Comparison of ENCODE assay signal across 10 mouse cellular contexts in the genomic region with DNA sequence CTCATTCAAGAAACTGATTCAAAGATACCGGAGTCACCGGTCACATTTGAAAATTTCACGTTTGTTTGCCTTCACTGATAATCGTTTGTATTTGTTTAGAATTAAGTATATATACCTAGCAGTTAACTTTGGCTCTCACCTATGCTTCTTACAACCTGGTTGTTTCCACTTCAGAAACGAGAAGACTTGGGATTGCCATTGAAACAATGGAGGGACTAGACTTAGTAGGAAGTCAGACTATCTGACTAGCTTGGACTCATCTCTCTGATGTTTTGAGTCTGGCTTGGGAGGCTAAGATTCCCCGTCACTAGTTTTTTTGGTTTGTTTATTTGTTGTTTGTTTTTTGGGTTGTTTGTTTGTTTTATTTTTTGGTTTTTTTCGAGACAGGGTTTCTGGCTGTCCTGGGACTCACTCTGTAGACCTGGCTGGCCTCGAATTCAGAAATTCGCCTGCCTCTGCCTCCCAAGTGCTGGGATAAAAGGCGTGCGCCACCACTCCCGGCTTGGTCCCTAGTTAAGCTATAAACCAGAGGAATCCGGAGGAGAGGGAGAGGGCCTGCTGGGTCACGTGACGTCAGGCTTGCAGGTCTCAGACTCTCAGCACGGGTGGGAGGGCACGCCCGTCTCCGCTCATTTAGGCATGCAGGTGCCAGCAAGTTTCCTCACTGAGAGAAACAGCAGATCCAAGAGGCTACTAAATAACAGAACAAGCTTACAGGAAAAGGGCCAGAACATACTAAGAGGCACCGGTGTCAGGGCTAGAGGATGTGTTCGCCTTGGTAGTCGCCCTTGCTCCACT. TPM values are rescaled to one million over a fixed set of nuclear protein-coding genes. Genes with fewer than 3 reads are reported as not detected.
DNase-seq lines count a peak whose midpoint lies in the region; ATAC-seq and TF ChIP-seq lines count a peak whose summit lies in the region.
"Had no signal": no experiment of that assay in that cellular context is flagged by ENCODE, and none has a peak within 500 bp of the region (broad histone marks: within the 10 kb centered on the region; RNA-seq: fewer than 3 reads in every experiment).

No protein-coding gene starts in this region.

- H3K4me2 ChIP-seq in intestine, postnatal 0 days (replicated peaks; ENCODE audit: low read depth): 0 out of 2 replicates have a peak overlapping the region, but pooled peaks have one; percentile 28
- H3K4me2 ChIP-seq in midbrain, embryonic 16.5 days (ENCODE audit: low read length): no peak overlapping the region

- 57% methylated on average over 22 of the region's 22 CpGs for WGBS in intestine, postnatal 0 days
- 72% methylated on average over 22 of the region's 22 CpGs for WGBS in midbrain, embryonic 16.5 days
- 76% methylated on average over 22 of the region's 22 CpGs for WGBS in hindbrain, embryonic 10.5 days

- TF ChIP-seq EP300 in ES-Bruce4 (IDR thresholded peaks at IDR 0.05; ENCODE audit: insufficient read depth, low read depth, low read length): 0 out of 2 replicates have a peak, but pooled peaks have one; percentile 12

- no peaks in the 10 kb centered on the region for H3K36me3 ChIP-seq in ES-Bruce4 (ENCODE audit: control insufficient read depth, insufficient read depth, low read length, poor library complexity, severe bottlenecking)
- H3K36me3 ChIP-seq in intestine, postnatal 0 days (ENCODE audit: control insufficient read depth, insufficient read depth): no peaks in the 10 kb centered on the region
- H3K36me3 ChIP-seq in midbrain, embryonic 16.5 days (ENCODE audit: control insufficient read depth, insufficient read depth, low read length): no peaks in the 10 kb centered on the region
- H3K36me3 ChIP-seq in hindbrain, embryonic 10.5 days: no peaks in the 10 kb centered on the region

- H3K9me3 ChIP-seq in ES-Bruce4 (replicated peaks; ENCODE audit: control insufficient read depth, insufficient read depth, low read length, poor library complexity, severe bottlenecking): no peaks in the 10 kb centered on the region; the same call in 1 of the 2 replicates
- no peaks in the 10 kb centered on the region for H3K9me3 ChIP-seq in intestine, postnatal 0 days (ENCODE audit: control insufficient read depth)
- H3K9me3 ChIP-seq in midbrain, embryonic 16.5 days (replicated peaks; ENCODE audit: control insufficient read depth, low read length, poor library complexity, severe bottlenecking): no peaks in the 10 kb centered on the region
- H3K9me3 ChIP-seq in hindbrain, embryonic 10.5 days: no peaks in the 10 kb centered on the region

- 0 out of 2 replicates have a peak overlapping the region, but pooled peaks have one; percentile 18 for H3K27ac ChIP-seq in layer of hippocampus, adult 2 months
- H3K27ac ChIP-seq in ES-Bruce4 (ENCODE audit: insufficient read depth, low read length): no peak overlapping the region
- no peak overlapping the region for H3K27ac ChIP-seq in intestine, postnatal 0 days (ENCODE audit: low read depth, low read length)
- H3K27ac ChIP-seq in midbrain, embryonic 16.5 days (ENCODE audit: low read length): no peak overlapping the region
- H3K27ac ChIP-seq in hindbrain, embryonic 10.5 days: no peak overlapping the region
- H3K27ac ChIP-seq: macrophage had no signal

- no peaks in the 10 kb centered on the region for H3K4me1 ChIP-seq in ES-Bruce4 (ENCODE audit: control insufficient read depth, insufficient read depth, low read length)
- H3K4me1 ChIP-seq in intestine, postnatal 0 days (replicated peaks; ENCODE audit: control insufficient read depth, insufficient read depth, low read length): no peaks in the 10 kb centered on the region
- peaks cover 12% of the 10 kb centered on the region for H3K4me1 ChIP-seq in midbrain, embryonic 16.5 days (ENCODE audit: control insufficient read depth, insufficient read depth, low read length)
- peaks cover 23% of the 10 kb centered on the region for H3K4me1 ChIP-seq in hindbrain, embryonic 10.5 days (replicated peaks)

- no peak overlapping the region for H3K9ac ChIP-seq in ES-Bruce4 (ENCODE audit: low read depth, poor library complexity, severe bottlenecking)
- no peak overlapping the region for H3K9ac ChIP-seq in intestine, postnatal 0 days (ENCODE audit: low read depth, low read length)
- H3K9ac ChIP-seq in midbrain, embryonic 16.5 days (ENCODE audit: low read depth, low read length): no peak overlapping the region

- TF ChIP-seq POLR2A in ES-Bruce4 (IDR thresholded peaks at IDR 0.05; ENCODE audit: insufficient read depth, low read length): no peak

- DNase-seq in layer of hippocampus, adult 2 months (ENCODE audit: low spot score in 2 of 2): no peak
- DNase-seq in layer of hippocampus, postnatal 14 days (ENCODE audit: low spot score in 2 of 2): no peak
- no peak for DNase-seq in right cerebral cortex, adult 18-20 months
- no peak for DNase-seq in hindbrain, embryonic 10.5 days (ENCODE audit: low spot score)
- no peak for DNase-seq in spleen, postnatal 36 days (ENCODE audit: low spot score in 2 of 2)
- DNase-seq: cerebellum, postnatal 10 days had no signal

- H3K4me3 ChIP-seq in layer of hippocampus, adult 2 months: no peak overlapping the region
- H3K4me3 ChIP-seq in ES-Bruce4 (ENCODE audit: low read depth, low read length): no peak overlapping the region
- H3K4me3 ChIP-seq in intestine, postnatal 0 days (ENCODE audit: low read depth, low read length): no peak overlapping the region
- H3K4me3 ChIP-seq in midbrain, embryonic 16.5 days (ENCODE audit: low read depth, low read length): no peak overlapping the region
- no peak overlapping the region for H3K4me3 ChIP-seq in hindbrain, embryonic 10.5 days

- ATAC-seq in intestine, postnatal 0 days: no peak
- 0 out of 2 replicates have a peak, but pooled peaks have one; percentile 16 for ATAC-seq in midbrain, embryonic 16.5 days

- H3K27me3 ChIP-seq in ES-Bruce4 (ENCODE audit: control insufficient read depth, insufficient read depth, low read length, poor library complexity, severe bottlenecking): no peaks in the 10 kb centered on the region
- no peaks in the 10 kb centered on the region for H3K27me3 ChIP-seq in intestine, postnatal 0 days (replicated peaks; ENCODE audit: control insufficient read depth, insufficient read depth, low read length)
- no peaks in the 10 kb centered on the region for H3K27me3 ChIP-seq in midbrain, embryonic 16.5 days (ENCODE audit: control insufficient read depth, insufficient read depth, low read depth, low read length)
- H3K27me3 ChIP-seq in hindbrain, embryonic 10.5 days (ENCODE audit: insufficient read depth, poor library complexity, severe bottlenecking): no peaks in the 10 kb centered on the region

- TF ChIP-seq CTCF in layer of hippocampus, adult 2 months (conservative IDR thresholded peaks at IDR 0.05): no peak
- no peak for TF ChIP-seq CTCF in ES-Bruce4 (IDR thresholded peaks at IDR 0.05; ENCODE audit: low read depth, low read length)
- TF ChIP-seq CTCF in intestine, postnatal 0 days (IDR thresholded peaks at IDR 0.05; ENCODE audit: low read depth): no peak

RNA-seq across cellular contexts. Expression of gene Man1a2, which starts 18.7 kb away (rescaled TPM):
- total RNA-seq in layer of hippocampus, adult 2 months (2021): 100 to 1,000 TPM in 1 of 2 experiments, 10 to 100 TPM in 1; 97.8 to 113 TPM
- total RNA-seq in layer of hippocampus, postnatal 14 days (2021): 100 to 1,000 TPM; 124 to 128 TPM
- 61.3 and 66.2 TPM in 2 replicates for polyA plus RNA-seq in ES-Bruce4 (2011; ENCODE audit: insufficient read depth, insufficient read length, low read depth, missing spikeins)
- polyA plus RNA-seq in intestine, postnatal 0 days (2015; fragmentation: Nextera tagmentation; extraction: Ambion mirVana): 92.1 and 98.3 TPM in 2 replicates
- 30.7 and 32.7 TPM in 2 replicates for polyA plus RNA-seq in midbrain, embryonic 16.5 days (2015; fragmentation: Nextera tagmentation; extraction: Ambion mirVana)
- 50.1 and 50.7 TPM in 2 replicates for polyA plus RNA-seq in hindbrain, embryonic 10.5 days (2016; fragmentation: Nextera tagmentation; extraction: Ambion mirVana)
